Mouse (Mus musculus) forebrain, embryonic 15.5 days (tissue): ENCODE data around the gene Grid1. TPM values are rescaled to one million over a fixed set of nuclear protein-coding genes. Genes with fewer than 3 reads are reported as not detected.
A peak's percentile ranks its signal among the peaks of the same experiment; 100 is the strongest.

Experiments
- ATAC-seq: fragments of 200-750 bp; cut with Nextera tagmentation; replicated peaks from 2 replicates; pipeline ENCODE4 v1.8.0; 2017; ENCODE audit warnings: mild to moderate bottlenecking, moderate TSS enrichment, moderate library complexity
- H3K27ac ChIP-seq: fragments of 300-500 bp; sonication (generic); replicated peaks from 2 replicates; pipeline ENCODE4 v1.5.1; 2015; ENCODE audit warnings: mild to moderate bottlenecking, inconsistent platforms
- H3K27me3 ChIP-seq: fragments of 300-500 bp; sonication (generic); 2 replicates; pipeline ENCODE4 v1.6.1; 2015; ENCODE audit warnings: inconsistent platforms
- H3K36me3 ChIP-seq: fragments of 300-500 bp; sonication (generic); 2 replicates; pipeline ENCODE4 v1.6.1; 2015; ENCODE audit warnings: mild to moderate bottlenecking, inconsistent platforms
- H3K4me1 ChIP-seq: fragments of 300-500 bp; sonication (generic); 2 replicates; pipeline ENCODE4 v1.6.1; 2015; ENCODE audit warnings: inconsistent platforms
- H3K4me2 ChIP-seq: fragments of 300-500 bp; sonication (generic); replicated peaks from 2 replicates; pipeline ENCODE4 v1.6.1; 2015; ENCODE audit warnings: mild to moderate bottlenecking, inconsistent platforms
- H3K4me3 ChIP-seq: fragments of 300-500 bp; sonication (generic); 2 replicates; pipeline ENCODE4 v1.5.1; 2015; ENCODE audit warnings: mild to moderate bottlenecking, inconsistent platforms
- H3K9ac ChIP-seq: fragments of 300-500 bp; sonication (generic); replicated peaks from 2 replicates; pipeline ENCODE4 v1.6.1; 2015; ENCODE audit warnings: mild to moderate bottlenecking, inconsistent platforms
- H3K9me3 ChIP-seq: fragments of 300-500 bp; sonication (generic); 2 replicates; pipeline ENCODE4 v1.6.1; 2016; ENCODE audit warnings: inconsistent platforms
- WGBS: fragments of 180-500 bp; shearing (Covaris S2); methylation state at CpG from one replicate; pipeline ENCODE4 v1.1.7; 2015; ENCODE audit warnings: mixed read lengths; 5-methylcytosine and 5-hydroxymethylcytosine counted together
- polyA plus RNA-seq: library from polyadenylated mRNA; unstranded; fragments of >200 nt; fragmentation: Nextera tagmentation; extraction: Ambion mirVana; gene quantifications from 2 replicates; pipeline ENCODE4 v1.2.1, GENCODE M21; 2015

Gene Grid1
- polyA plus RNA-seq, 1 experiment from 2014 or later, result 4.1 TPM

GRCm38 (mm10) chr14:35198447-35198846 is 378.5 kb downstream of the Grid1 start:
- H3K27ac ChIP-seq, result no peak overlapping the region
- WGBS, result 70% methylated on average over 4 of the region's 4 CpGs
- no peak overlapping the region for H3K9ac ChIP-seq
- no peaks in the 10 kb centered on the region for H3K4me1 ChIP-seq
- no peak for ATAC-seq
- H3K9me3 ChIP-seq, result no peaks in the 10 kb centered on the region
- H3K4me2 ChIP-seq, result no peak overlapping the region
- no peaks in the 10 kb centered on the region for H3K27me3 ChIP-seq
- H3K4me3 ChIP-seq, result no peak overlapping the region
- no peaks in the 10 kb centered on the region for H3K36me3 ChIP-seq

DNA sequence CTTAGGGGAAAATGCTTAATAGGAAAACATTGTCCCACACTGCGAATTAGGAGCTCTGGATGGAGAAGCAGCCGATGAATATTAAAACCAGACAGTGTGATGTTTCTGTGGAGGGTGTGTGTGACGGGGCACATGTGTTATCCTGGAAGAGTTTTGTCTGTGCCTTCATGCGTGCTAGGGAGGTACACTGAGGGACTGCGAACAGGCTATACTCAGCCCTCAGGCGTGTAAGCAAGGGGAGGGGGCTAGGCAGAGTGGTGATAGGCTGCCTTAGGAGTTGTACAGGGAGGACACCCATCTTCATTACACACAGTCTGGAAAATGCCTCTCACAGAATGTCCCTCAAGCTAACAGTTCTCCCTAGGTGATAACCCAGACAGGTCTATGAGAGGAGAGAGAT is 379.0 kb downstream of the Grid1 start:
- ATAC-seq, result no peak

DNA sequence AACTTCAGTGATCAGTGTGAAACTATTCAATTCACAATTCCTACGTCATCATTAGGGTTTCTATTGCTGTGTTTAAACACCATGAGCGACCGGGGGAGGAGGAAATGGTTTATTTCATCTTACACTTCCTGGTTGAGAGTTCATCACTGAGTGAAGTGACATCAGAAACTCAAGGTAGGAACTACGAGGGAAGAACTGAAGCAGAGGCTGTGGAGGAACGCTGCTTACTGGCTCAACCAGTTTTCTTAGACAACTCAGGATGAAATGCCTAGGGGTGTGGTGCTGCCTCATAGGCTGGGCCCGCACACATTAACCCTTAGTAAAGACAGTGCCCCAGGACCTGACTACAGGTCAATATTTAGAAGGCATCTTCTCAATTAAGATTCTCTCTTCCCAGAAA is 389.5 kb downstream of the Grid1 start:
- H3K9ac ChIP-seq, result no peak overlapping the region
- no peak overlapping the region for H3K4me3 ChIP-seq
- WGBS, result 75% methylated on average over 6 of the region's 6 CpGs
- no peak overlapping the region for H3K4me2 ChIP-seq
- H3K27me3 ChIP-seq, result no peaks in the 10 kb centered on the region
- no peak for ATAC-seq
- H3K27ac ChIP-seq, result no peak overlapping the region
- no peaks in the 10 kb centered on the region for H3K36me3 ChIP-seq
- H3K9me3 ChIP-seq, result no peaks in the 10 kb centered on the region
- no peaks in the 10 kb centered on the region for H3K4me1 ChIP-seq

More for the DNA sequence above, 379.0 kb downstream of the Grid1 start:
- H3K36me3 ChIP-seq, result no peaks in the 10 kb centered on the region
- H3K27me3 ChIP-seq, result no peaks in the 10 kb centered on the region
- H3K9ac ChIP-seq, result no peak overlapping the region
- H3K4me3 ChIP-seq, result no peak overlapping the region
- WGBS, result 63% methylated on average over 6 of the region's 6 CpGs
- H3K9me3 ChIP-seq, result no peaks in the 10 kb centered on the region
- H3K27ac ChIP-seq, result no peak overlapping the region
- no peaks in the 10 kb centered on the region for H3K4me1 ChIP-seq
- no peak overlapping the region for H3K4me2 ChIP-seq

- Histone ChIP-seq H3K9me3 (no peaks in the 10 kb centered on the region), H3K4me3 (no peak overlapping the region), H3K4me1 (no peaks in the 10 kb centered on the region), H3K9ac (no peak overlapping the region), H3K27ac (no peak overlapping the region), H3K36me3 (no peaks in the 10 kb centered on the region), H3K27me3 (no peaks in the 10 kb centered on the region), H3K4me2 (no peak overlapping the region)
- 96% methylated on average over 4 of the region's 4 CpGs for WGBS
- ATAC-seq, result no peak
Measured at GRCm38 (mm10) chr14:35219021-35219420, 399.1 kb downstream of the Grid1 start.

DNA sequence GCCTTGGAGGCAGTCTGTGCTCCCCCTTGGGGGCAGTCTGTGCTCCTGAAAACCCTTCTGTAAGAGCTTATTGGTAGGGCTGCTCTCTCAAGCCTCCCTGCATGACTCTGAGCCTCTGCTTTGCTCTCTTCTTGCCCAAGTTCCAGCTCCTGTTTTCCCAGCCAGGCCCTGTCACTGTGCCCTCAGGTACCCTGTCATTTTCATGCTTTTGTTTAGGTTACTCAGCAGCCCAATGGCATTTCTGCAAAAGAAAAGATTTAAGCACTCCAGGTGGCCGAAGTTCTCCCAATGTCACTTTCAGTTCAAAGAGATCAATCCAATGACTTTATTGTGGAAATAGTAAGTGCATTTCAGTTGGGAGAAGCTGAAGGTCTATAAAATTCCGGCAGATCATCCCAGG is 402.3 kb downstream of the Grid1 start:
- no peaks in the 10 kb centered on the region for H3K4me1 ChIP-seq

DNA sequence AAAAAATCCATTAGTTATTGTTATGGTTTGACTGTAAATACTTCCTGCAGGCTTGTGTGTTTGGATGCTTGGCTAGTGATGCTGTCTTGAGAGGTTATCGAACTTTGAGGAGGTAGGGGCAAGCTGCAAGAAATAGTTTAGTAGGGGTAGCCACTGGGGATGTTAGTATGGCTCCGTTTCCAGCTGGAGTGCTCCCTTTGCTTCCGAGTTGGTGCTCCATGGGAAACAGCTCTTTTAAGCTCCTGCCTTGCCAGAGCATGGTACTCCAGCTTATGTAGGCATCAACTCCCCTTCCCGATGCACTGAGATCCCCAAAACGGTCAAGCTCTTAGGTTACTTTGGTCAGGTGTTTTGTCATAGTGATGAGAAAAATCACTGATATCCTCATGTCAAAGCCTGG is 407.7 kb downstream of the Grid1 start:
- H3K9me3 ChIP-seq, result no peaks in the 10 kb centered on the region
- WGBS, result 88% methylated on average over 5 of the region's 5 CpGs

More for the DNA sequence above, 402.3 kb downstream of the Grid1 start:
- H3K4me2 ChIP-seq, result no peak overlapping the region
- no peaks in the 10 kb centered on the region for H3K27me3 ChIP-seq
- no peaks in the 10 kb centered on the region for H3K36me3 ChIP-seq
- H3K4me3 ChIP-seq, result no peak overlapping the region
- no peak for ATAC-seq
- H3K27ac ChIP-seq, result no peak overlapping the region
- H3K9ac ChIP-seq, result no peak overlapping the region
- H3K9me3 ChIP-seq, result no peaks in the 10 kb centered on the region
- WGBS, result 78% methylated on average over 2 of the region's 2 CpGs

DNA sequence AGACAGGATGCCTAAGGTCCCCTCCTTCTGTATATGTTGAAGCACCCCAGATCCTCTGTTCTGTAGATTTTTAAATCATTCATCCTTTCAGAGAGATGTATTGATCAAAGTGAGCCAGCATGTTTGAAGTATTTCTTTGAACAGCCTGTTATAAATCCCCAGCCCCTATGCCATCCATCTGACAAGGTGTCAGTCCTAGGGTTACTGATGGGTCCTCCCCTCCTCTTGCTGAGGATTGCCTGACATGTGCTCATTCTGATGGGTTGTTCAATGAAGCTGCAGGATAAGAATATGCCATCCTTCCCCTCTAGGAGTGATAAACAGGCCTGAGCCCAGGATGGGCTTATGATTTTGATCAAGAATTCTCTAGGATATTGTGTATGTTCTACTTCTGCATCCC is 411.5 kb downstream of the Grid1 start:
- no peaks in the 10 kb centered on the region for H3K27me3 ChIP-seq
- no peaks in the 10 kb centered on the region for H3K4me1 ChIP-seq
- H3K9ac ChIP-seq, result no peak overlapping the region
- no peaks in the 10 kb centered on the region for H3K36me3 ChIP-seq
- no peak overlapping the region for H3K4me2 ChIP-seq
- no peaks in the 10 kb centered on the region for H3K9me3 ChIP-seq
- ATAC-seq, result no peak; the same call in 1 of the 2 replicates
- H3K27ac ChIP-seq, result no peak overlapping the region
- no peak overlapping the region for H3K4me3 ChIP-seq

More for the DNA sequence above, 407.7 kb downstream of the Grid1 start:
- ATAC-seq, result no peak
- Histone ChIP-seq H3K27ac (no peak overlapping the region), H3K36me3 (no peaks in the 10 kb centered on the region), H3K9ac (no peak overlapping the region), H3K27me3 (no peaks in the 10 kb centered on the region), H3K4me2 (no peak overlapping the region), H3K4me1 (no peaks in the 10 kb centered on the region), H3K4me3 (no peak overlapping the region)

DNA sequence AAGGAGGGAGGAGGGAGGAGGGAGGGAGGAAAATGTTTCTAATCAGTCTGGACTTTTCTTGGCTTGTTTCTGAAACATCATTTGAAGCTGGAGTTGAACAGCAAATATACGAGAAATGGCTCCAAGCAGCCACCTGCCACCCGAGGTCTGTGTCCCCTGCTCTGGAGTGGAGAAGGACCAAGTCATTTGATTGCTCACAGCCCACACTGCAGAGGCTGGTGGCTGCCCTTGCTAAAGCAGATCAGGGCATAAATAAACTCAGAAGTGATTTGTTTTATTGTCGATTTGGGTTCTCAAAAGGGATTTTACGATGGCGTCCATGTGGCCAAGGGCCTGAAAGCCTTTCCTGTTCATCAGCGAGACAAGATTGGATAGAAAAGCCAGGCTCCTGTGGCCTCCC is 423.0 kb downstream of the Grid1 start:
- Histone ChIP-seq H3K36me3 (no peaks in the 10 kb centered on the region), H3K4me2 (no peak overlapping the region), H3K27ac (no peak overlapping the region), H3K9me3 (no peaks in the 10 kb centered on the region), H3K4me3 (no peak overlapping the region), H3K4me1 (peaks cover 11% of the 10 kb centered on the region; the same call in 1 of the 2 replicates), H3K27me3 (peaks cover 5% of the 10 kb centered on the region; the same call in 1 of the 2 replicates), H3K9ac (no peak overlapping the region)
- no peak for ATAC-seq
- 87% methylated on average over 6 of the region's 6 CpGs for WGBS

GRCm38 (mm10) chr14:35244776-35245548 is 425.1 kb downstream of the Grid1 start:
- Histone ChIP-seq H3K27ac (no peak overlapping the region), H3K27me3 (peaks cover 5% of the 10 kb centered on the region; the same call in 1 of the 2 replicates), H3K4me1 (peaks cover 11% of the 10 kb centered on the region; the same call in 1 of the 2 replicates), H3K9me3 (no peaks in the 10 kb centered on the region), H3K9ac (no peak overlapping the region), H3K36me3 (no peaks in the 10 kb centered on the region), H3K4me3 (no peak overlapping the region), H3K4me2 (no peak overlapping the region)
- peak; percentile 75 for ATAC-seq
- WGBS, result 13% methylated on average over 7 of the region's 7 CpGs

DNA sequence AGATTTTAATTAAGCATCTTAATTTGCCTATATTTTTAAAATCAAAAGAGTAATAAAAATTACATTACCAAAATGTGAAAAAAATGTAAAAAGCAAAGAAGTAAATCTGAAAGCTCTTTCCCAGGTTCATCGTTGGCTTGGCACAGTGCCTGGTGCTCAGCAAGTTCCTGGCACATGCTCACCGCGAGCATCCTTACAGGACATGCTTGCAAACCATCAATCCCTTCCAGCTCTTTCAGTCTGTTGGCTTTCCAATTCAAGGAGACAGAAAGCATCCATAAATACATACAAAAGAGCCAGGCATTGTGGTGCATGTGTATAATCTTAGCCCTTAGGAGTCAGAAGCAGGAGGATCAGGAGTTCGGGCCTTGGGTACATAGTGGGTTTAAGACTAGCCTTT is 430.5 kb downstream of the Grid1 start:
- H3K27ac ChIP-seq, result no peak overlapping the region
- H3K4me3 ChIP-seq, result no peak overlapping the region
- peak; percentile 27; the same call in 1 of the 2 replicates for ATAC-seq
- no peaks in the 10 kb centered on the region for H3K36me3 ChIP-seq
- no peaks in the 10 kb centered on the region for H3K27me3 ChIP-seq
- no peak overlapping the region for H3K4me2 ChIP-seq
- H3K9ac ChIP-seq, result no peak overlapping the region
- 35% methylated on average over 4 of the region's 4 CpGs for WGBS
- peaks cover 6% of the 10 kb centered on the region for H3K4me1 ChIP-seq
- no peaks in the 10 kb centered on the region for H3K9me3 ChIP-seq

DNA sequence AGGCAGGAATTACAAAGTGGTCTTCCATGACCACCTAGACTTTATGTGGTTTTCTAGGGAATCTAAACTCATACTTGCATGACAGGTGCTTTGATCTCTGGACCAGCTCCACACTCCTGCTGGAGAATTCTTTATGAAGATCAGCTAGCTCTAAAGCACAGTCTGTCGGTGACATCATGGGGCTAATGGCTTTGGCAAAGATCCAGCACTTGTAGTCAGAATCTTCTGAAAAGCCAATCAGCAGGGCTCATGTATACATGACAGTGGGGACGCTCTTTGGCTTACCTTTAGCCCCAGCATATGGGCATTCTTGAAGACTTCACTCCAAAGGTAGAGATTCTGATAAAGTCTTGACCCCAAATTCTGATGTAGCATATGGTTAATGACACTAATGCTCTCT is 434.6 kb downstream of the Grid1 start:
- ATAC-seq, result 0 out of 2 replicates have a peak, but pooled peaks have one; percentile 33
- Histone ChIP-seq H3K4me3 (no peak overlapping the region), H3K9ac (no peak overlapping the region), H3K36me3 (no peaks in the 10 kb centered on the region), H3K4me1 (peaks cover 3% of the 10 kb centered on the region), H3K27ac (no peak overlapping the region), H3K9me3 (no peaks in the 10 kb centered on the region), H3K27me3 (no peaks in the 10 kb centered on the region), H3K4me2 (no peak overlapping the region)
- 28% methylated on average over 2 of the region's 2 CpGs for WGBS

- Histone ChIP-seq H3K9ac (no peak overlapping the region), H3K27ac (no peak overlapping the region), H3K4me1 (no peaks in the 10 kb centered on the region), H3K4me3 (no peak overlapping the region), H3K36me3 (no peaks in the 10 kb centered on the region), H3K4me2 (no peak overlapping the region), H3K27me3 (no peaks in the 10 kb centered on the region), H3K9me3 (no peaks in the 10 kb centered on the region)
- peak; percentile 46; the same call in 1 of the 2 replicates for ATAC-seq
- WGBS, result 67% methylated on average over 4 of the region's 4 CpGs
Measured at GRCm38 (mm10) chr14:35270260-35270659, 450.4 kb downstream of the Grid1 start.

GRCm38 (mm10) chr14:35309201-35309600 is 489.3 kb downstream of the Grid1 start:
- Histone ChIP-seq H3K27me3 (no peaks in the 10 kb centered on the region), H3K36me3 (no peaks in the 10 kb centered on the region), H3K9ac (no peak overlapping the region), H3K4me3 (no peak overlapping the region), H3K4me2 (no peak overlapping the region), H3K27ac (no peak overlapping the region), H3K9me3 (no peaks in the 10 kb centered on the region), H3K4me1 (no peaks in the 10 kb centered on the region)
- ATAC-seq, result no peak
- WGBS, result 96% methylated on average over 7 of the region's 7 CpGs
